Mouse (Mus musculus): ENCODE measurements around the gene Traf4. TPM values are rescaled to one million over a fixed set of nuclear protein-coding genes. Genes with fewer than 3 reads are reported as not detected.
"Not testable (repeated sequence)": the region's sequence is repeated elsewhere in the genome, so short reads cannot be mapped to it uniquely, and the experiment has no call there.

The Traf4 gene
- 6.9 and 10.2 TPM in 2 replicates for total RNA-seq (2017)

- peak; percentile 61 for ATAC-seq (replicated peaks; ENCODE audit: low read depth, poor library complexity, severe bottlenecking)
These were observed at the start of gene Traf4 for GRCm38 (mm10) chr11:78164924-78165760. Gene Traf4 (minus strand): TSS chr11:78165589.

GRCm38 (mm10) chr11:78213086-78213817 is 47.9 kb upstream of the Traf4 start:
- peak; percentile 69 for ATAC-seq (replicated peaks; ENCODE audit: low read depth, poor library complexity, severe bottlenecking)

- no peak for ATAC-seq (replicated peaks; ENCODE audit: low read depth, poor library complexity, severe bottlenecking)
These were observed 46.1 kb upstream of the Traf4 start for GRCm38 (mm10) chr11:78211513-78211912.

GRCm38 (mm10) chr11:78210615-78211014 is 45.2 kb upstream of the Traf4 start:
- ATAC-seq (replicated peaks; ENCODE audit: low read depth, poor library complexity, severe bottlenecking): no peak

GRCm38 (mm10) chr11:78209886-78210285 is 44.5 kb upstream of the Traf4 start:
- no peak for ATAC-seq (replicated peaks; ENCODE audit: low read depth, poor library complexity, severe bottlenecking)

- ATAC-seq (replicated peaks; ENCODE audit: low read depth, poor library complexity, severe bottlenecking): no peak
These were observed 41.8 kb upstream of the Traf4 start for GRCm38 (mm10) chr11:78207190-78207589.

- ATAC-seq (replicated peaks; ENCODE audit: low read depth, poor library complexity, severe bottlenecking): no peak
These were observed 40.2 kb upstream of the Traf4 start for GRCm38 (mm10) chr11:78205361-78206206.

- no peak for ATAC-seq (replicated peaks; ENCODE audit: low read depth, poor library complexity, severe bottlenecking)
These were observed 38.9 kb upstream of the Traf4 start for GRCm38 (mm10) chr11:78204287-78204686.

- no peak for ATAC-seq (replicated peaks; ENCODE audit: low read depth, poor library complexity, severe bottlenecking)
These were observed 37.0 kb upstream of the Traf4 start for GRCm38 (mm10) chr11:78202372-78202771.

GRCm38 (mm10) chr11:78195101-78195863 is 29.9 kb upstream of the Traf4 start:
- ATAC-seq (replicated peaks; ENCODE audit: low read depth, poor library complexity, severe bottlenecking): no peak

- ATAC-seq (replicated peaks; ENCODE audit: low read depth, poor library complexity, severe bottlenecking): peak; percentile 89
These were observed 29.2 kb upstream of the Traf4 start for GRCm38 (mm10) chr11:78194411-78195100.

GRCm38 (mm10) chr11:78193113-78193512 is 27.7 kb upstream of the Traf4 start, which contains the start of gene Proca1:
Gene Proca1 (plus strand): TSS chr11:78193392.
- no peak for ATAC-seq (replicated peaks; ENCODE audit: low read depth, poor library complexity, severe bottlenecking)

- ATAC-seq (replicated peaks; ENCODE audit: low read depth, poor library complexity, severe bottlenecking): no peak
These were observed 24.7 kb upstream of the Traf4 start for GRCm38 (mm10) chr11:78190041-78190440.

- ATAC-seq (replicated peaks; ENCODE audit: low read depth, poor library complexity, severe bottlenecking): 0 out of 2 replicates have a peak, but pooled peaks have one; percentile 30
These were observed 24.0 kb upstream of the Traf4 start for GRCm38 (mm10) chr11:78189234-78190040.

- no peak; the same call in 1 of the 2 replicates for ATAC-seq (replicated peaks; ENCODE audit: low read depth, poor library complexity, severe bottlenecking)
These were observed 23.2 kb upstream of the Traf4 start, which contains the start of gene Rab34 for GRCm38 (mm10) chr11:78188331-78189233. Gene Rab34 (plus strand): TSS chr11:78188430.

GRCm38 (mm10) chr11:78184702-78185101 is 19.3 kb upstream of the Traf4 start:
- ATAC-seq (replicated peaks; ENCODE audit: low read depth, poor library complexity, severe bottlenecking): not testable (repeated sequence)

All from common myeloid progenitor, adult 5-6 weeks (primary cell).